Mouse (Mus musculus): ENCODE measurements at regions not wholly inside any gene's neighbourhood (a gene's known extent, or its start where the extent isn't known, plus 50 kb on each side); places are given as distances from the start of the nearest gene placed in this dataset.

- TF ChIP-seq CTCF (IDR thresholded peaks at IDR 0.05; ENCODE audit: extremely low read depth, insufficient read depth, low read length) = no peak
- no peak for TF ChIP-seq POLR2A (IDR thresholded peaks at IDR 0.05; ENCODE audit: extremely low read depth, insufficient read depth, low read length)
- no peak overlapping the region for H3K4me3 ChIP-seq (ENCODE audit: insufficient read depth, low read length)
Measured at GRCm38 (mm10) chr5:119139336-119139735, 531.1 kb upstream of the Tbx3 start.

GRCm38 (mm10) chr5:119139816-119140215 is 530.7 kb upstream of the Tbx3 start:
- Histone ChIP-seq H3K27ac (ENCODE audit: insufficient read depth, low read length) (no peak overlapping the region), H3K4me1 (ENCODE audit: control insufficient read depth, insufficient read depth, low read length) (no peaks in the 10 kb centered on the region), H3K4me3 (ENCODE audit: insufficient read depth, low read length) (no peak overlapping the region)
- no peak for TF ChIP-seq CTCF (IDR thresholded peaks at IDR 0.05; ENCODE audit: extremely low read depth, insufficient read depth, low read length)
- no peak for TF ChIP-seq POLR2A (IDR thresholded peaks at IDR 0.05; ENCODE audit: extremely low read depth, insufficient read depth, low read length)

More at GRCm38 (mm10) chr5:119139336-119139735, 531.1 kb upstream of the Tbx3 start:
- Histone ChIP-seq H3K4me1 (ENCODE audit: control insufficient read depth, insufficient read depth, low read length) (no peaks in the 10 kb centered on the region), H3K27ac (ENCODE audit: insufficient read depth, low read length) (no peak overlapping the region)

- H3K27ac ChIP-seq (ENCODE audit: insufficient read depth, low read length) = no peak overlapping the region
- TF ChIP-seq POLR2A (IDR thresholded peaks at IDR 0.05; ENCODE audit: extremely low read depth, insufficient read depth, low read length) (no peak), CTCF (IDR thresholded peaks at IDR 0.05; ENCODE audit: extremely low read depth, insufficient read depth, low read length) (no peak)
Measured at GRCm38 (mm10) chr5:119143411-119143810, 527.1 kb upstream of the Tbx3 start.

GRCm38 (mm10) chr5:119149389-119150185 is 520.9 kb upstream of the Tbx3 start:
- Histone ChIP-seq H3K27ac (ENCODE audit: insufficient read depth, low read length) (no peak overlapping the region), H3K4me1 (ENCODE audit: control insufficient read depth, insufficient read depth, low read length) (no peaks in the 10 kb centered on the region), H3K4me3 (ENCODE audit: insufficient read depth, low read length) (no peak overlapping the region)
- TF ChIP-seq POLR2A (IDR thresholded peaks at IDR 0.05; ENCODE audit: extremely low read depth, insufficient read depth, low read length) (no peak), CTCF (IDR thresholded peaks at IDR 0.05; ENCODE audit: extremely low read depth, insufficient read depth, low read length) (no peak)

More at GRCm38 (mm10) chr5:119143411-119143810, 527.1 kb upstream of the Tbx3 start:
- Histone ChIP-seq H3K4me1 (ENCODE audit: control insufficient read depth, insufficient read depth, low read length) (no peaks in the 10 kb centered on the region), H3K4me3 (ENCODE audit: insufficient read depth, low read length) (no peak overlapping the region)

GRCm38 (mm10) chr5:119153086-119153485 is 517.4 kb upstream of the Tbx3 start:
- H3K27ac ChIP-seq (ENCODE audit: insufficient read depth, low read length) = no peak overlapping the region
- H3K4me3 ChIP-seq (ENCODE audit: insufficient read depth, low read length) = no peak overlapping the region
- no peaks in the 10 kb centered on the region for H3K4me1 ChIP-seq (ENCODE audit: control insufficient read depth, insufficient read depth, low read length)
- TF ChIP-seq POLR2A (IDR thresholded peaks at IDR 0.05; ENCODE audit: extremely low read depth, insufficient read depth, low read length) = no peak

- Histone ChIP-seq H3K27ac (ENCODE audit: insufficient read depth, low read length) (no peak overlapping the region), H3K4me1 (ENCODE audit: control insufficient read depth, insufficient read depth, low read length) (no peaks in the 10 kb centered on the region), H3K4me3 (ENCODE audit: insufficient read depth, low read length) (no peak overlapping the region)
- TF ChIP-seq CTCF (IDR thresholded peaks at IDR 0.05; ENCODE audit: extremely low read depth, insufficient read depth, low read length) (no peak), POLR2A (IDR thresholded peaks at IDR 0.05; ENCODE audit: extremely low read depth, insufficient read depth, low read length) (no peak)
Measured at GRCm38 (mm10) chr5:119156638-119157037, 513.8 kb upstream of the Tbx3 start.

- TF ChIP-seq CTCF (IDR thresholded peaks at IDR 0.05; ENCODE audit: extremely low read depth, insufficient read depth, low read length) (no peak), POLR2A (IDR thresholded peaks at IDR 0.05; ENCODE audit: extremely low read depth, insufficient read depth, low read length) (no peak)
Measured at GRCm38 (mm10) chr5:119158171-119158570, 512.3 kb upstream of the Tbx3 start.

GRCm38 (mm10) chr5:119162132-119162675 is 508.3 kb upstream of the Tbx3 start:
- H3K27ac ChIP-seq (ENCODE audit: insufficient read depth, low read length) = no peak overlapping the region
- TF ChIP-seq CTCF (IDR thresholded peaks at IDR 0.05; ENCODE audit: extremely low read depth, insufficient read depth, low read length) (no peak), POLR2A (IDR thresholded peaks at IDR 0.05; ENCODE audit: extremely low read depth, insufficient read depth, low read length) (no peak)
- no peaks in the 10 kb centered on the region for H3K4me1 ChIP-seq (ENCODE audit: control insufficient read depth, insufficient read depth, low read length)
- no peak overlapping the region for H3K4me3 ChIP-seq (ENCODE audit: insufficient read depth, low read length)

More at GRCm38 (mm10) chr5:119158171-119158570, 512.3 kb upstream of the Tbx3 start:
- H3K4me3 ChIP-seq (ENCODE audit: insufficient read depth, low read length) = no peak overlapping the region
- no peak overlapping the region for H3K27ac ChIP-seq (ENCODE audit: insufficient read depth, low read length)
- no peaks in the 10 kb centered on the region for H3K4me1 ChIP-seq (ENCODE audit: control insufficient read depth, insufficient read depth, low read length)

GRCm38 (mm10) chr5:119167718-119168117 is 502.8 kb upstream of the Tbx3 start:
- Histone ChIP-seq H3K4me1 (ENCODE audit: control insufficient read depth, insufficient read depth, low read length) (no peaks in the 10 kb centered on the region), H3K27ac (ENCODE audit: insufficient read depth, low read length) (no peak overlapping the region), H3K4me3 (ENCODE audit: insufficient read depth, low read length) (no peak overlapping the region)
- TF ChIP-seq POLR2A (IDR thresholded peaks at IDR 0.05; ENCODE audit: extremely low read depth, insufficient read depth, low read length) (no peak), CTCF (IDR thresholded peaks at IDR 0.05; ENCODE audit: extremely low read depth, insufficient read depth, low read length) (no peak)

GRCm38 (mm10) chr5:119169274-119169673 is 501.2 kb upstream of the Tbx3 start:
- no peaks in the 10 kb centered on the region for H3K4me1 ChIP-seq (ENCODE audit: control insufficient read depth, insufficient read depth, low read length)
- no peak overlapping the region for H3K4me3 ChIP-seq (ENCODE audit: insufficient read depth, low read length)
- no peak overlapping the region for H3K27ac ChIP-seq (ENCODE audit: insufficient read depth, low read length)
- TF ChIP-seq CTCF (IDR thresholded peaks at IDR 0.05; ENCODE audit: extremely low read depth, insufficient read depth, low read length) (no peak), POLR2A (IDR thresholded peaks at IDR 0.05; ENCODE audit: extremely low read depth, insufficient read depth, low read length) (no peak)
